Mouse (Mus musculus): Measurements from ENCODE around the gene Mrpl14. TPM values are rescaled to one million over a fixed set of nuclear protein-coding genes. Genes with fewer than 3 reads are reported as not detected.

The Mrpl14 gene
- polyA plus RNA-seq, 1 experiment, result 168 TPM

DNA sequence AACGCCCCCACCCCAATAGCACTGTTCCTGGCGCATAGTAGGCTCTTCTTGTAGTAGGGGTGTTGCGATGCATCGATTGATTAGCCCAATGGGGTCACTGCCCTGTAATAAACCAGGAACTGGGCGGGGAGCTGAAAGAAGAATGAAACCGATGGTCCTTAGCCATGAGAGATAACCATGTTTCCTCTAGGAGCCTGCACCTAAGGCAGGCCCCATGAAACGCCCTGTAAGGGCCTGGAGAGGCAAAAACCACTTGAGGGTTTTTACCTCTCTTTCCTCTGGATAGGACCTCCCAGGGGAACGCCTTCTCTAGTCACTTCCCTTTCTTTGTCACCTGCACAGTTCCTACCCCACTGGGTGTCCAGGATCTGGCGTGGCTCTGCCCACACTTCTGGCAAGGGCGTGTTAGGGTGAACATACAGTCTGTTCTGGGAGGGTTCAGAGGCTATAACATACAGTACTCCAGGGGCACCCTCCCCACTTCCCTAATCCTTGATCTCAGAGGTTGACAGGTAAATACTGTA, 51.0 kb downstream of the Mrpl14 start:
- whole genome bisulfite sequencing, result 32% methylated on average over 10 of the region's 10 CpGs
- no peaks in the 10 kb centered on the region for H3K36me3 ChIP-seq (ENCODE audit: control insufficient read depth, insufficient read depth, low read length)
- TF ChIP-seq POLR2A (IDR thresholded peaks at IDR 0.05; ENCODE audit: low read depth, low read length) (no peak), CTCF (conservative IDR thresholded peaks at IDR 0.05; ENCODE audit: insufficient read depth, insufficient read length, low read depth, low read length) (no peak)
- H3K27ac ChIP-seq (ENCODE audit: insufficient read depth, low read depth, low read length), result no peak overlapping the region
- no peaks in the 10 kb centered on the region for H3K27me3 ChIP-seq (replicated peaks; ENCODE audit: control insufficient read depth, insufficient read depth, low read length)
- no peak for DNase-seq
- peak overlapping the region; percentile 55 for H3K4me3 ChIP-seq (ENCODE audit: insufficient read depth, low read depth, low read length)
- peaks cover 4% of the 10 kb centered on the region; the same call in 1 of the 2 replicates for H3K4me1 ChIP-seq (ENCODE audit: control insufficient read depth, insufficient read depth, low read length)

DNA sequence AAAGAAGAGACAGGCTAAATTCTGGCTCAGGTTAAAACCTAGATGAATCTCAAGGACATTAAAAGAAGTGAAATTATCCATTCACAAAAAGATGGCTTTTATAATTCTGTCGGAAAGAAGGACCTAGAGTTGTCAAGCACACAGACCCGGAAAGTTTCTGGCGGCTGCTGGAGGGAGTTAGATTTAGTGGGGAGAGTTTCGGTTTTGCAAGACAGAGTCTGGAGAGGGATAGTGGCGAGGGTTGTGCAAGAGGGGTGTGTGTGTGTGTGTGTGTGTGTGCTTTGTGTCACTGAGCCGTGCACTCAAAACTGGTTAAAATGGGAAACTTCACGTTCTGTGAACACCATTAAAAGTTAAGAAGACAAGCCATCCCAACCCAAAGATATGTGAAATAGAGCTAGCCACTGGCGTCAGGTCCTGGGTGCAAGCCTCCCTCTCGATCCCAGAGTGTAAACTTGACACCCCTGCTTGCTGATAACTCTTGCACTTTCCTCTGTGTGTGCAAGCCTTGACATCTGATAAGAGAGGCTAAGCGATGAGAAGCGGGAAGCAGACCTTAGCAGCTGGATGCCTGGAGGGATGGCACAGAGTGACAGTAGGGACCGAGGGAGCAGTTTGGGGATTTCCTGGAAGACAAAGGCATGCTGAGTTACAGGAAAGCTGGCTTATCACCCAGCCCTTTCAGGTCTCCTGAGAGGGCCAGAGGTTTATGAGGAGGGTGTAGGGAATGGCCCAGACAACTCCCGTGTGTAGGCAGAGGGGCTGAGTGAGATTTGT, 56.4 kb downstream of the Mrpl14 start:
- DNase-seq, result no peak

DNA sequence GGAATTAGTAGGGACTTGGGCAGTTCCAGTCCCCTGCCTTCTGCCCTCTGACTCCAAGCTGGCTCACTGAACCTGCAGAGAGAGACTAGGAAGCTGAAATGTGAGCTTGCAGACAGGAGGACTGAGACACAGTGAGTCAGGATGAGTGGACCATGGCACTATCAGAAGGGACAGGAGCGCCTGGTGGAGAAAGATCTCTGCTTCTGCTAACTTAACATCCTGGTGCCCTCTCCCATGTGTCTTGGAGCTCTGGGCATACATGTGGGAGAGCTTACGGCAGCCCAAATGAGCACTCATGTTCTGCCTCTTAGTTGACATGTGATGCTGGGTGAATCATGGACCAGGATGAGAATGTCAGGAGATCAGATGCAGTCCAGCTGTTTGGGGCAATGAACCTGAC, 59.5 kb downstream of the Mrpl14 start:
- Histone ChIP-seq H3K4me3 (ENCODE audit: insufficient read depth, low read depth, low read length) (no peak overlapping the region), H3K36me3 (ENCODE audit: control insufficient read depth, insufficient read depth, low read length) (no peaks in the 10 kb centered on the region), H3K4me1 (ENCODE audit: control insufficient read depth, insufficient read depth, low read length) (no peaks in the 10 kb centered on the region), H3K27me3 (replicated peaks; ENCODE audit: control insufficient read depth, insufficient read depth, low read length) (no peaks in the 10 kb centered on the region), H3K27ac (ENCODE audit: insufficient read depth, low read depth, low read length) (no peak overlapping the region)
- TF ChIP-seq CTCF (conservative IDR thresholded peaks at IDR 0.05; ENCODE audit: insufficient read depth, insufficient read length, low read depth, low read length) (no peak), POLR2A (IDR thresholded peaks at IDR 0.05; ENCODE audit: low read depth, low read length) (no peak)
- no peak for DNase-seq
- WGBS, result 88% methylated on average over 2 of the region's 2 CpGs

More for the DNA sequence above, 56.4 kb downstream of the Mrpl14 start:
- no peaks in the 10 kb centered on the region for H3K36me3 ChIP-seq (ENCODE audit: control insufficient read depth, insufficient read depth, low read length)
- no peak overlapping the region for H3K4me3 ChIP-seq (ENCODE audit: insufficient read depth, low read depth, low read length)
- 65% methylated on average over 13 of the region's 13 CpGs for WGBS
- no peak overlapping the region for H3K27ac ChIP-seq (ENCODE audit: insufficient read depth, low read depth, low read length)
- TF ChIP-seq CTCF (conservative IDR thresholded peaks at IDR 0.05; ENCODE audit: insufficient read depth, insufficient read length, low read depth, low read length) (no peak), POLR2A (IDR thresholded peaks at IDR 0.05; ENCODE audit: low read depth, low read length) (no peak)
- H3K27me3 ChIP-seq (replicated peaks; ENCODE audit: control insufficient read depth, insufficient read depth, low read length), result no peaks in the 10 kb centered on the region
- no peaks in the 10 kb centered on the region for H3K4me1 ChIP-seq (ENCODE audit: control insufficient read depth, insufficient read depth, low read length)

DNA sequence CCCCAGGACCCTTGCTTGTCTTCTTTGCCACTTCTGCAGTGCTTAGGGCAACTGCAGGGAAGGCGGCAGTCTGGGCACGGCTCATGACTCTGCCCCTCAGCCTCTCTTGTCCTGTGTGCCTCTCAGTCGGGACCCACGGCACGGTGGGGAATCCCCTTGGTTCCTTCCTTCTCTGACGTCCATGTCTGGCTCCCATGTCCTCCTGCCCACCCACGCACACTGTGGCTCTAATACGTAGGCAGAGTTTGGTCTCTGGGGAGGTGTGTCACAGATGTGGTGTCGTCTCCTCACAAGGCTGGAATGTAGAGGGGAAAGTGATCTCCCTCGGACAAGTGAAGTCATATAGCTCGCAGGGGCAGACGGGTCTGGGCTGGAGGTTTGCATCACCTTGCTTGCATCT, 60.6 kb downstream of the Mrpl14 start:
- no peaks in the 10 kb centered on the region for H3K36me3 ChIP-seq (ENCODE audit: control insufficient read depth, insufficient read depth, low read length)
- WGBS, result 47% methylated on average over 12 of the region's 12 CpGs
- TF ChIP-seq POLR2A (IDR thresholded peaks at IDR 0.05; ENCODE audit: low read depth, low read length) (no peak), CTCF (conservative IDR thresholded peaks at IDR 0.05; ENCODE audit: insufficient read depth, insufficient read length, low read depth, low read length) (no peak)
- H3K27me3 ChIP-seq (replicated peaks; ENCODE audit: control insufficient read depth, insufficient read depth, low read length), result no peaks in the 10 kb centered on the region
- H3K4me1 ChIP-seq (ENCODE audit: control insufficient read depth, insufficient read depth, low read length), result no peaks in the 10 kb centered on the region
- H3K27ac ChIP-seq (ENCODE audit: insufficient read depth, low read depth, low read length), result no peak overlapping the region
- no peak for DNase-seq
- H3K4me3 ChIP-seq (ENCODE audit: insufficient read depth, low read depth, low read length), result no peak overlapping the region

DNA sequence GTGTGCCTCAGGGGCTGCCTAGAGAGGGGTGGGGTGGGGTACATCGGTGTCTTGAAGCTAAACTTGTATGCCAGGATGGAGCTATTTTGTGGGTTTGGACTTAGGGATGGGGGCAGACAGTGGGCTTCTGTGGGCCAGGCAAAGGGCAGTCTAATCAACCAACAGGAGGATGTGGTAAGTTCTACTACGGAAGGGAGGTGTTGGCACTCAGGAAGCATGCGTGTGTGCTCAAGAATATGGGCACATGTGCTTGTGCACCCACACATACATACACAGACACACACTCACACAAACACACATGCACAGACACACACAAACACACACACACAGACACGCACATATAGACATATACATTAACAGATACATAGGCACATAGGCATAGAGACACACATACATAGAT, 61.2 kb downstream of the Mrpl14 start:
- no peaks in the 10 kb centered on the region for H3K27me3 ChIP-seq (replicated peaks; ENCODE audit: control insufficient read depth, insufficient read depth, low read length)
- no peaks in the 10 kb centered on the region for H3K36me3 ChIP-seq (ENCODE audit: control insufficient read depth, insufficient read depth, low read length)
- no peaks in the 10 kb centered on the region for H3K4me1 ChIP-seq (ENCODE audit: control insufficient read depth, insufficient read depth, low read length)
- WGBS, result 97% methylated on average over 4 of the region's 4 CpGs
- H3K27ac ChIP-seq (ENCODE audit: insufficient read depth, low read depth, low read length), result no peak overlapping the region
- TF ChIP-seq POLR2A (IDR thresholded peaks at IDR 0.05; ENCODE audit: low read depth, low read length) (no peak), CTCF (conservative IDR thresholded peaks at IDR 0.05; ENCODE audit: insufficient read depth, insufficient read length, low read depth, low read length) (no peak)
- DNase-seq, result no peak
- no peak overlapping the region for H3K4me3 ChIP-seq (ENCODE audit: insufficient read depth, low read depth, low read length)

Other genes starting within 250 kb of the Mrpl14 start
- 0.19 and 0.45 TPM in 2 replicates for gene Spats1, start 210.9 kb upstream of the Mrpl14 start, polyA plus RNA-seq (2012; rRNA removed)
- 16.2 and 17.6 TPM in 2 replicates for gene Aars2, start 179.5 kb upstream of the Mrpl14 start, polyA plus RNA-seq (2012; rRNA removed)
- gene Tcte1, start 162.9 kb upstream of the Mrpl14 start, polyA plus RNA-seq (2012; rRNA removed), result 0.08 and 0.09 TPM in 2 replicates
- gene Tmem151b, start 136.6 kb upstream of the Mrpl14 start, polyA plus RNA-seq (2012; rRNA removed), result 1.9 and 2.1 TPM in 2 replicates
- 4.3 and 5.8 TPM in 2 replicates for gene Nfkbie, start 130.6 kb upstream of the Mrpl14 start, polyA plus RNA-seq (2012; rRNA removed)
- gene Slc35b2, start 122.4 kb upstream of the Mrpl14 start, polyA plus RNA-seq (2012; rRNA removed), result 75.5 and 96.1 TPM in 2 replicates
- gene Hsp90ab1, start 113.1 kb upstream of the Mrpl14 start, polyA plus RNA-seq (2012; rRNA removed), result 369 and 408 TPM in 2 replicates
- 89.5 and 90.4 TPM in 2 replicates for gene Slc29a1, start 86.7 kb upstream of the Mrpl14 start, polyA plus RNA-seq (2012; rRNA removed)
- gene Mymx, start 84.2 kb upstream of the Mrpl14 start, polyA plus RNA-seq (2012; rRNA removed), result 6.4 and 7.1 TPM in 2 replicates
- gene Capn11, start 27.0 kb upstream of the Mrpl14 start, polyA plus RNA-seq (2012; rRNA removed), result 0.04 and 0.16 TPM in 2 replicates
- gene Tmem63b, start 583 bp downstream of the Mrpl14 start, polyA plus RNA-seq (2012; rRNA removed), result 77.9 and 90.1 TPM in 2 replicates
- not detected in 2 replicates for gene 1600014C23Rik, start 47.5 kb downstream of the Mrpl14 start, polyA plus RNA-seq (2012; rRNA removed)

All from kidney, adult 2 months (tissue).